Mouse (Mus musculus): ENCODE measurements around the gene Dazap1.

DNA sequence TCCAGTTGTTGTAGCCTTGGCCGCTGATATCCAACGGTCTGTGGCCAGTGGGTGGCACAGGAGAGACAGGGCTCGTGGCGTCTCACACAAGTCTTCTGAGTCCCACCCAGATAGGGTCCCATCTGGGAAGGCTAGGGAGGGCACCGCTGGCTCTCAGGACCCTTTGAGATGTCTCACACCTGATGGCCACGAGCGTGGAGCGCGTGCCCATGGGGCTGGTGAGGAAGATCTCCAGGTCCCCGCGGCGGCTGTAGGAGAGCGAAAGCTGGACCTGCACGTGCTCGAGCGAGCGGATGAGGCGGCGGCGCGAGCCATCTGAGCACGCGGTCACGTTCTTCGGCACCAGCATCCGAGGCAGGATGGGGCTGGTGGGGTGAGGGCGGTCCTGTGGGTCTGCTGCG, 61.5 kb downstream of the Dazap1 start:
- TF ChIP-seq POLR2A (IDR thresholded peaks at IDR 0.05; ENCODE audit: borderline replicate concordance, low read depth, low read length) (no peak), CTCF (IDR thresholded peaks at IDR 0.05; ENCODE audit: low read depth, low read length) (peak; percentile 34; the same call in 1 of the 2 replicates)

Data from bone marrow macrophage, adult 2 months (primary cell).